Mouse (Mus musculus) gonadal fat pad, adult 2 months (tissue): ENCODE measurements around the gene Gm49383. TPM values are rescaled to one million over a fixed set of nuclear protein-coding genes. Genes with fewer than 3 reads are reported as not detected.
A peak's percentile ranks its signal among the peaks of the same experiment; 100 is the strongest.

Source experiments
- DNase-seq: peaks from one replicate; pipeline ENCODE4 v3.0.0-alpha.2; 2012; ENCODE audit warnings: low read depth
- polyA plus RNA-seq: library from polyadenylated mRNA; depleted of rRNA; stranded (reverse); fragments of >200 nt; gene quantifications from 2 replicates; pipeline ENCODE4 v1.2.3, GENCODE M21; 2012; rRNA removed

The Gm49383 gene
- polyA plus RNA-seq, result 1.7 and 1.9 TPM in 2 replicates

DNA sequence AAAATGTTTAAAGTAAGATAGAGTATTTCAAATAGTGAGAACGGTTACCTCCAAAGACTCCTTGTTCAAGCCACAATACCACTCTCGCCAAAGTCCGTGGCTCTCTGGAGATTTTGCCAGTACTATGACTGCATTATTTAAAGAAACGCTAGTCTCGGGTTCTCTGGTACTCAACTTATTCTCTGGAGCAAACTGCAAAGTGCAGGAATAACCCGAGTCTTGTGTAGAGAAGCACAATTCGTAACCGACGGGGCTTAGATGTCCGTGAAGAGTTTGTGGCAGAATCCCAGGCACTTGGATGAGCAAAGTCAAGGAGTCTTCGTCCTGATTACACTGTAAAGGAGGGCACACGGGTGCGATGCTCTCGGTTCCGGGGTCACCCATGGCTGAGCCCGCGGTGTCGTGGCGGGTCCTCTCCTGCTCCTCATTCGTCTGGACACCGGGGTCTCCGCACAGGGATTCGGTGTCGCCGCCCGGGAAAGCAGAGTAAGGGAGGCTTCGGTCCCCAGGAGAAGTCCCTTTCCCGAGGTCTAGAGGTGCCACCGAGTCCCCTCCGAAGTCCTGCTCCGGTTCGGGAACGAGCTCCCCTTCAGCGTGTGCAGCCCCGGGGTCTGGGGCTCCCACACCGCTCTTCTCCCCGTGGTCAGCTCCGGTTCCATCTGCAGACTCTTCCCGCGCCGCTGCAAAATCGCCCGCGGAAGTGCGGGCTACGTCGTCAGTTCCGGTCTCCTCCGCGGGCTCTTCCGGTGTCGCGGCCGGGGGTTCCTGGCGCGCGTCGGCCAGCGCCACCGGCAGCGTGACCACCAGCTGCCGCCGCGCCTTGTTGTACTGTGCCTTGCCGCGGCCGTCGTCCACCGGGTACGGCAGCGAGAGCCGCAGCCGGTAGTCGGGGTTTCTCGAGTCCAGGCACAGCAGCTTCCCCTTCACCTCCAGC is at the start of gene Gm49383:
Gene Gm49383 (minus strand): TSS at position 661 of the 934 bp plus-strand sequence.
- DNase-seq, result no peak

DNA sequence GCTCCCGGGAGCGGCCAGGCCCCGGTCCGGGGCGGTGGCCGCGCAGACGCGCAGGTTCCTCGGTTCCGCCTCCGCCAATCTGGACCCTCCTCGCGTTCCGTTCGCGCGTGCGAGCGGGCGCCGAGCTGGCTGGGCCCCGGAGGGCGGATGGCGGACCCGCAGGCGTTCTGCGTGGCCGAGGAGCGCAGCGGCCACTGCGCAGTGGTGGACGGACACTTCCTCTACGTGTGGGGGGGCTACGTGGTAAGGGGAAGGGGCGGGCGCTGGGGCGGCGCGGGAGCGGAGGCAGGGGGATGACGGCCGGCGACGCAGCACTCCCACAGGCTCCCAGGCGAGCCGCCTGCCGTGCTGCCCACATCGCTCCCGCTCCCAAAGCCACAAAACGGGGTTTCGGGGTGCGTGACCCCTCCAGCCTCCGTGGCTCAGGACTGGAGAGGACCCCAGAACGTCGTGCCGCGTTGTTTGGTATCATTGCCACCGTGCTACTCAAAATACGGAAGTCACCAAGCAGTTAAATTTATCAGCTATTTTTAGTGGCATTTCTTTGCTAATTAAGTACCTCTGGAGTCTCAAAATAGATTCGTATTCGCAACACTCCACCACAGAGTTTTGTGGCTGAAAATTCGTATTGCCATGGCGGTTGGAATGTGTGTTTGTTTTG is 45.0 kb upstream of the Gm49383 start:
- DNase-seq, result no peak

DNA sequence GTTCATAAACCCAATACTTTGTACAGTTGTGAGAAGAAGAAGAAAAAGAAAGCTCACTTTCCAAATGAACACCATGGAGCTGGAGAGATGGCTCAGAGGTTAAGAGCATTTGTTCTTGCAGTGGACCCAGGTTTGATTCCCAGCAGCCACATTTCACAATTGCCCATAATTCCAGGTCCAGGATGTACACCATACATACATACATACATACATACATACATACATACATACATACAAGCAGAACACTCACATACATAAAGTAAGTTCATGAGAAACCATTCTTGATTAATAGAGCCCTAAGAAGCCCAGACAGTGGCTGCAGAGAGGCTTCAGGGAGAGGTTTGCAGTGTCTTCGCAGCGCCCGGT is 44.5 kb upstream of the Gm49383 start:
- DNase-seq, result no peak

DNA sequence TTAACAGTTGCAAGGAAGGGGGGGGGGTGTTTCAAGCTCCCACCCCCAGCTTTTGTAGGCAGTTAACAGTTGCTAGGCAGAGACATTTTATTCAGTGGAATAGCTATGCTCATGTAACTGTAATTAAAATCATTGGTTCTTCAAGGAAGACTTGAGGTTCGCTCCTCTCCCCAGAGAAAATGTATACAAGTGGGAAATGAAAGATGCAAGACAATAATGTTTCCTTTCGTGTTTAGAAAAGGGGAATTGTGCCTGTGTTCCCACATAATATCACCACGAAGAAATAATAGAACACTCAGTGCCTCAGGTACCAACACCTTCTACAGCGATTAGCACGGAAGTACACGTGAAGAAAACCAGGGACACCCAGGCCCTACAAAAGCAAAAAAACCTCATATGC is 44.0 kb upstream of the Gm49383 start, which contains the start of gene Klhdc1:
Gene Klhdc1 (plus strand): TSS at position 301 of the 400 bp plus-strand sequence.
- DNase-seq, result no peak

DNA sequence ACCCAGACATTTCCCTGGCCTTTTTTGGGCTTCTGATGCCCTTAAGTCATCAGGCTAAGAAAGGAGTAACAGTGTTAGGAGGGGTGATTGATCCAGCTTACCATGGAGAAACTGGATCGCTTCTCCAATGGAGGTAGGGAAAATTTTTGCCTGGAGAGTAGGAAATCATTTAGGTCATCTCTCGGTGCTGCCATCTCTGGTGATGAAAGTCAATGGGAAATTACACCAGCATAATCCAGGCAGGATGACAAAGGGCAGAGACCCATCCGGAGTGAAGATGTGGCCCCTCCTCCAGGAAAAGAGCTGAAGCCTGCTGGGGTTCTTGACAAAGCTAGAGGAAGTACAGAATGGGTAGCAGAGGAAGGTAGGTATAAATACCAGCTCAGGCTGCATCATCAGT is 41.4 kb upstream of the Gm49383 start:
- no peak for DNase-seq

DNA sequence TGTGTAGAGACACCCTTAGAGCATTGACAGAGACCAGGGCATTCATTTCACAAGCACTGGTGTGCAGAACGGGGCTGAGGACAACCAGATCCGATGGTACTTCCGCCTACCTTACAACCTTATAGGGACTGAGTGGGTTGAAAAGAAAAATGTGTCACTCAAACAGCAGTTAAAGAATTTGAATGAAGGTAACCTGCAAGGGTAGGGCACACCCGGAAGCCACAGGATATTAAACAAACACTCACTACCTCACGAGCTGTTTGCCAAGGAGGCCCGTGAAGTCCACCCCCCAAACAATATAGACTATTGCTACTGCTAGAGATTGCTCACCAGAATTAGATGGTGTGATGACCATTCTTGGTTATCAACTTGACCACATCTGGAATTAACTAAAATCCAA is 38.9 kb upstream of the Gm49383 start:
- no peak for DNase-seq

DNA sequence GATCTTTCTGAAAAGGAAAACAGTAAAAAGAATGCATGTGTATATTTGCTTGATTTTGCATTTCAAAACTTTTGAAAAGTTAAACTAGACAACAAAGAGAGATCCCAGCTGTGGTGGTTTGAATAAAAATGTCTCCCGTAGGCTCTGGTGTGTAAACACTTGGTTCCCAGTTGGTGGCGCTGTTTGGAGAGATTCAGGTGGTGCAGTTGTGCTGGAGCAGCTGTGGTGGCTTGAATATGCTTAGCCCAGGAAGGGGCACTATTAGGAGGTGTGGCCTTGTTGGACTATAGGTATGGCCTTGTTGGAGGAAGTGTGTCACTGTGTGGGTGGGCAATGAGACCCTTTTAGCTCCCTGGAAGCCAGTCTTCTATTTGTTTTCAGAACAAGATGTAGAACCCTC is 32.3 kb upstream of the Gm49383 start:
- no peak for DNase-seq

DNA sequence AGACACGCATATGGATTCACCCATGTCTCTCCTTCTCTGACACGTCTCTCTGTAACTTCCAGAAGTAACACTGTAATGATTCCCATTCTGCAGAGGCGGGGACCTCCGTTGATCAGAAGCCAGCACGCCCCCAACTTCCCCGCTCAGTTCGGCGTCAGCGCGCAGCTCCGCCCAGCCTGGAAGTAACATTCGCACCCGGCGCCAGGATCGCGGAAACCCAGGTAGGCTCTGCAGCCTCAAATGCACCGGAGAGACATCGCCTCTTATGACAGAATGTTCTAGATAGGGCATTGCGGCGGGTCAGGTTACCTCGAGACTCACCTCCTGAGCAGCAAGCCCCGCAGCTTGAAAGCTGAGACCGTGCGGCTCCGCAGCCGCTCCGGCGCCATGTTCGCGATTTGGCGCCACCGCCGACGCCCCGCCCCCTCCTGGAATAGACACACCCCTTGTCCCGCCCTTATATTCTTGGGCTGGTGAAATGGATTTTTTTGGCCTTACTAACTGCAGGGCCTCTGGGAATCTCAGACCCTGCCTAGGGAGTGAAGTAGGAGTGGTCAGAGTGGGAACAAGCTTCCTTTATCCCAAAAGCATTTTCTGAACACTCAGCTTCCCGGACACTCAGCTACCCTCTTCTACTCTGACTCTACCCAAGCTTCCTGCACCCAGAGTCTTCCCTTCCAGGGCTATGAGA is 31.0 kb upstream of the Gm49383 start, which contains the start of gene Pole2:
Gene Pole2 (minus strand): TSS at position 420 of the 691 bp plus-strand sequence.
- DNase-seq, result peak; percentile 20

DNA sequence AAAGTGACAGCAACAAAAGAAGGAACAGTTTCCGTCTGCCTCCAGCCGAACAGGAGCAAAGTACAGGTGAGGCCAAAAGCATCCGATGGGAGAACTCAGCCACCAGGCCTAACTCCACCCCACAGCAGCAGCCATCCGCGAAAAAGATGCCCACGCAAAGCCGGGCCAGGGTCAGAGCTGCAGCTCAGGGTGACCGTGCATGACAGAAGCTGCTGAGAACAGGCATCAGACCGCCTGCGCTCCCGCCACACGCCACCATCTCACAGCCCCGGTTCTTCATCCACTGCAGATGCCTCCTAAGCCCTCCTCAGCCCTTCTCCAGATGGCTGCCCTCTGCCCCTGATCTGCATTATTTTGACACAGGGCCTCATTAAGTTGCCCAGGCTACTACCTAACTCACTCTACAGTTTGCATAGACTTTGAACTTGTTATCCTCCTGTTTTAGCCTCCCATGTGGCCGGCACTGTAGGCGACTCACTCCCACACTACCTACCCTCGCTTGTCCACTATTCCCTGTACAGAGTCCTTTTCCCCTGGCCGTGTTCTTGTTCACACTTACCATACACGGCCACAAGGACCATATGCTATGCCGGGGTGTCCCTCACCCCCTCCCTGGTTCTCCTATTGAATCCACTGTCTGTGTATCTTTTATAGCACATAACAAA is 23.8 kb upstream of the Gm49383 start:
- DNase-seq, result no peak

DNA sequence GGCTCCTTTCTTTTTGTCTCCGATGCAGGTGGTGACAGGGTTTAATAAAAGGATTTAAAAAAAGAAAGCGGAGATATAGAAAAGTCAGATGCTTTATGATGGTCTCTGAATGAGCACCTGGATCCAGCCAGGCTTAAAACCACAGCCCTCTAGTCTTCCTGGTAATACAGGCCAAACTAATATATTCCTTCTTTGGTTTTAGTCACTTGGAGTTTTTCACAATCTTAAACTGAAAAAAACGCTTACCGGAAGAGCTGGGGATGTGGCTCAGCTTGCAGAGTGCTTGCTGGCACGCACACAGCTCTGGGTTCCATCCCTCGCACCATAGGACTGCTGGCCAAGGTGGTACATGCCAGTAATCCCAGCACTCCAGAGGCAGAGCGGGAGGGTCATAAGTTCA is 19.7 kb upstream of the Gm49383 start:
- no peak for DNase-seq

DNA sequence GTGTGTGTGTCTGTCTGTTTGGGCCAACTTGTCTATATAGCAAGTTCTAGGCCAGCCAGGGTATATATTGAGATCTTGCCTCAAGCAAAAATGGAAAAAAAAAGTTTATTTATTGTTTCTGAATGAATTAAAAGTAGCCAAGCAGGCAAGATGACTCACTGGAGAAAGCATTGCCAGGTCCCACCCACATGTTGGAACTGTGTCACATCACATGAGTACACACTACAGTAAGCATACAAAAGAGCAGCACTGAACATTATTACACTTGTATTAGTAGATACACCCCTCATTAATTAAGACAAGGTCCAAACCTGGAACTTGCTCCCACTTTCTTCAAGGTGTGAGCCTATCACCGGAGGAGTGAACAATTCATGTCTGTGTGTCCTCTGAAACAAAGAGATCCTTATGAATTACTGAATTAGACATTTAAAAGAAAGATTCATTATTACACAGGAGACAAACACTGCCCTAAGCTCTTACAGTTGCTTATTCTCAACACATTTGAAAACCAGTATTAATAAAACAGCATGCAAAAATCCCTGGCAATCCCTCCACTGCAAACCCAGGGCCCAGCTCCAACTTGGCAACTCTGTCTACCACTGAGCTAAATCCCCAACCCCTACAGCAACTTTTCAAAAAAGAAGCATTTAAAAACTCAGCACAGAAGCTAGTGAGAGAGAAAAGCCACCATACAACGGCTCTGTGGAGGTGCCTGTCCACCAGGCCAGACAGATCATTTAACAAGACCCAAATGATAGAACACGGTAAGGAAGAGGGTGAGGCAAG is 18.3 kb upstream of the Gm49383 start:
- DNase-seq, result peak; percentile 82

DNA sequence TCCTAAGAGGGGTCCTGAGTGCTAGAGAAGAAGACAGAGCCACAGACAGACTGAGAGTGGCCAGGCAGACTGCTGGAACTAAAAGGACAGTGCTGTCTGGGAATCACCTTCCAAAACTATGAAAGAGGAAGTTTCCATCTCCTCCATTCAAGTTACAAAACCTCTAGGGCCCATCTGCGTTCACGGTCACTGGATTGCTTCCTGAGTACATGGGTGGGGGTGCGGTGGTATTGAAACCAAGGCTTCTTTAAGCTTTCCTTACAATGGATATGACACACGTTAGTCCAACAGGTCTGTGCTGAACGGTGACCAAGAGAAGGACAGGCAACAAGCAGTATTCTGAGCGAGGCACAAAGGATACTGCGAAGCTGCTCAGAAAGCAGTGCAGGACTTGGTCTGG is 17.5 kb upstream of the Gm49383 start:
- DNase-seq, result no peak

DNA sequence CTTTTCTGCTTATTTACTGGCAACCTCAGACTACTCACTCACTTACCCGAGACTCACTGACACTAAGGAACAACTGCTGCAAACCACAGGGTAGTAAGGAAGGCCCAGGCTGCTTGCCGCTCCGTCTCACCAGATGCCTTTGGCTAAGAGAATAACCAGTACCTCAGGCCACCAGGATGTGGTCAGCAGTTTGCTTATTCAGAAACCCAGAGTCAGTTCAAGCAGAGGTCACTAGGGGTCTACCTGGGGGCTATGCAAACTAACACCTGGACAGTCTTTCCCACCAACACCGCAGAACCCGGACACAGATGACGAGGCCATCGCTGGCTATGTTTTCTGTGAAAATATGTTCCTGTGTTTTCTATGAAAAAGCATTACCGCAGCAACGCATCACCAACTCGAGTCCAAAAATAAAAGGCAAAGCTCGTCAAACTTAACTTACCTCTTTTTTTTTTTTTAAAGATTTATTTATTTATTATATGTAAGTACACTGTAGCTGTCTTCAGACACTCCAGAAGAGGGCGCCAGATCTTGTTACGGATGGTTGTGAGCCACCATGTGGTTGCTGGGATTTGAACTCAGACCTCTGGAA is 16.4 kb upstream of the Gm49383 start:
- no peak for DNase-seq

DNA sequence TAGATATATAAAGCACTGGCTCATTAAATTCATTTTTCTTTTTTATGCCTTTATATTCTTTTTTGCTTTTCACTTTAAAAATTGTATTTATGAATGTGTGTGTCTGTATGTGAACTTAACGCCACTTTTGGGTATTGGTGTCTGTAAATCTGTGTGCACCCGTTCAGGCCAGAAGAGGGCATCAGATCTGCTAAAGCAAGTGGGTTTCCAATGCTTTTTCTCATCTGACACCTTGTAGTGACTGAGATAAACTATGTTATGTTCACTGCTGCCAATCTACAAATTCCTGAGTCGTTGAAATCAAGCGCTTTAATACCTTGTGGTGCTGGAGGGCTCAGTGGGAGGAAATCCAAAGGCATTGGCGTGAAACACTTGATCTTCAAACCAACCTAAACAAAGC is 14.2 kb upstream of the Gm49383 start:
- no peak for DNase-seq

DNA sequence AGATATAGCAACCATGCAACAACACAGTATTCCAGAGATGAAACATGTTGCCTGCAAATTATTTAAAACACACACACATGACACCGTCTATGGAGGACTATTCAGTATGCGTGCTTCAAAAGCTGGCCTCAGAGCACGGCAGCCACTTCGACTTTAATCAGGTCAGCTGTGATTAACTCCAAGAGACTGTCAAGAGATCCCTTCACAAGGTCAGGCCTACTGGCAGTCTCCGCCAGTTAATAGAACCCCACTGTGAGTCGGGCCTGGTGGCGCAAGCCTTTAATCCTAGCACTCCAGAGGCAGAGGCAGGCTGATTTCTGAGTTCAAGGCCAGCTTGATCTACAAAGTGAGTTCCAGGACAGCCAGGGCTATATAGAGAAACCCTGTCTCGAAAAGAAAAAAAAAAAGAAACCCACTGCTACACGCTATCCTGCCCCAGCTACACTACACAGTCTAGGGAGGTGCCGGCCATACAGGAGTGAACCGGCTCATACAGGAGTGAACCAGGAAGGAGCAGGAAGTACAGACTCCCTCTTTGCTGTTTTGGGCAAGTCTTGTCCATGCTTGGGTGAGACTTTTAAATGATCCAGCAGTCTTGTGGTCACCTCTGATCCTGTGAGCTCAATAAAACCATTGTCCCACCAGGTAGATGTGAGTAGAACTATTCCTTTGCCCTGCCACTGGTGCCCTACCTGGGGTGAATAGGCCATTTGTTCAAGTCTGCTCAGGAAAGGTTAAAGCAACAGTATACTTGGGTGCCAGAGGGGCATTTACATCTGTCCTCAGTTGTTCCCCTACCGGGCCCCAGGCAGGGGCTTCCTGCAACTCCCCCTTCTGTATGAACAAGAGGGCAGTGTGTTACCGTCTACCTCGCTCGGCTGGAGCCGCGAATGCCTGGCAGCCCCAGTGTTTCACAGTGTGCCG is 13.4 kb upstream of the Gm49383 start:
- DNase-seq, result no peak

DNA sequence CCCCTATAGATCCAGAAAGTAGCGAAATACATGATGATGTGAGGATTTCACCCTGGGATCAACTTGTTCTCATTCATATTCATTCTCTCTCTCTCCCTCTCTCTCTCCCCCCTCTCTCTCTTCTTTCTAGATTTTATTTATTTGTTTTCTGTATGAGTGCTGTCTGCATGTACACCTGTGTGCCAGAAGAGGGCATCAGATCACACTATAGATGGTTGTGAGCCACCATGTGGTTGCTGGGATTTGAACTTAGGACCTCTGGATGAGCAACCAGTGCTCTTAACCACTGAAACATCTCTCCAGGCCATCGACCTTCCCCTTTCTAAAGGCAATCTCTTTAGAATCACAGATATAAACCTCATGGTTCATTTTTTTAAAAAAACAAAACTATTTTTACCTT is 11.6 kb upstream of the Gm49383 start:
- no peak for DNase-seq

DNA sequence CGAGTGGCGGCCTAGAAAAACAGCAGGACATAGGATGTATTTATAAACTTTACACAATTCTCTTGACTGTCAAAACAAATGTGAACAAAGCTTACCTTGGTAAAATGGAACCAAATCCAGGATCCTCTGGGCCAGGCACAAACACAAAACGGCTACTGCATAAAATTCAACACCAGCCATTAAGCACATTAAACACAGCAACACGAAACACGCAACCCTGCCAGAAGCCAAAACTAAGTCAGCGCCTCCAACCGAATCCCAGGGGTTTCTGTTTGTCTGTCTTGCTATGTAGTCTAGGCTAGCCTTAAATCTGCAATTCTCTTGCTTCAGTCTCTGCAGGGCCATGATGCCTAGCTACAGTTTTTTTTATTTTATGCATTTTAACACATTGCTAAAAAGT is 11.0 kb upstream of the Gm49383 start:
- no peak for DNase-seq

DNA sequence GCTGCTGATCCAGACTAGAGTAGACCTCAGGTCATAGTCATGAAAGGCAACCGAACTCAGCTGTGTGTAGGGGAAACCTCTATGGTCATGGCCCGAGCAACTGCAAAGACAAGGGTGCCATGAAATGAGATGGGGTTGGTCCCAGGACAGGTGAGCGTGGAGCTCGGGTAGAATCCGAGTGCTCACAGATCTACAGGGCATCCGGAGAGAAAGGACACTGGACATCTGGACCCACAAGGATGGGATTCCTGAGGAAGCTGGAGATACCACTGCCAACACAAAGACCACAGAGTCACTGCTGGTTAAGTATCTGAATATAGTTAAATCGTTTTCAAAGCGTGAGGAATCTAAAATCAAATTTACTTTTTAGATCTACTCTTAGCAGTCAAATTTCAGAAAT is 10.5 kb upstream of the Gm49383 start:
- DNase-seq, result no peak

DNA sequence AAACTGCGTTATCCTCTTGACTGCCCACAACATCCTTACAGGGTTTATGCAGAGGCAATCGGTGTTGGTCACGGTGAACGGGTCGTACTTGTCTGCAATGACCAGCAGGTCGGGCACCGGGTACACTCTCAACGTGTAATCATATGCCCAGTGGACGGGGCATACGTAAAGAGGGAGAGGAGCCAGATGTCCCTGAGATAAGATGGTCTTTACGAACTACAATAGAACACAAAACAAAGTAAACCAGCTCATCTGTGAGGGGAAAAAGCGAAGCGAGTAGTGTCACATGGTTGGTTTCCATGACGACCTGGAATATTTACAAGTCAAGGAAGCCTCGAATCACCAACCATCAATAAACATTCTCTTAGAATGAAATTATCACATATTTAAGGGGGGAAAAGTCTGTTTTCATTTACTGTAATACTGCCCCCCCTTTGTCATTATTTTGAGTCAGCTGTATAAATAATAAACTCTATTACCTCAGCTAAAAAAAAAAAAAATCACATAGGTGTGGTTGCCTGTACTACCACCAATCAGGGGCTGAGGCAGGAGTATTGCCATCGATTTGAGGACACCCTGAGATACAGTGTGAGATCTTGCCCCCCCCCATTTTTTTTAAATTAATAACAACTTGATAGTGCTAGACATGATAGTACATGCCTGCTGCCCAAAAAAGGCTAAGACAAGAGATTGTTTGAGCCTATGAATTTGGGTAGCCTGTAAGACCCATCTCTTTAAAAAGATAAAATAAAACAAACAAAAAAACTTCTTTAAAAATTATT is 7.3 kb upstream of the Gm49383 start, which contains the start of gene Gm49384:
Gene Gm49384 (minus strand): TSS at position 216 of the 782 bp plus-strand sequence.
- no peak for DNase-seq
